Mouse (Mus musculus): ENCODE results near the gene Ppp1r8.

The Ppp1r8 gene

DNA sequence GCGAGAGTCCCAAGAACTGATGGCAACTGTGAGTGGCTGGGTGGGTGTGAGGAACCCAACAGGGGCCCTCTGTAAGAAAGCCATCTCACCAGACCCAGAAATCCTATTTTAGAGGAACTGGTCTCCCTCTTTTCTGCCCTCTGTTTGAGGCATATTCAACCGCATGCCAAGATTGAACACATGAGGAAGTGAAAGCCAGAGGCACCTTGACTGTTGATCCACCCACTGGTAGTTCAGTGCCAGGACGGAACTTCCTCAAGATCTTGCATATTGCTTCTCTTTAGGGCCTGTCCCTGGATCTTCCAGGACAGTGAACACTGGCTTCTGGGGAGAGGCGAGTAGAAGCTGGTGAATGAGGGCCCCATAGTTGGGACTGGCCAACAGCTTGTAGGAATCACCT is 62.7 kb downstream of the Ppp1r8 start:
- peaks cover 58% of the 10 kb centered on the region for H3K36me3 ChIP-seq (ENCODE audit: insufficient read depth, low read length)
- no peaks in the 10 kb centered on the region for H3K9me3 ChIP-seq (ENCODE audit: low read length)
- TF ChIP-seq NANOG (IDR thresholded peaks at IDR 0.05; ENCODE audit: borderline replicate concordance, low read length) (no peak), POU5F1 (IDR thresholded peaks at IDR 0.05; ENCODE audit: borderline replicate concordance, low read length) (no peak), CTCF (conservative IDR thresholded peaks at IDR 0.05; ENCODE audit: low read length) (no peak)
- no peaks in the 10 kb centered on the region for H3K27me3 ChIP-seq (ENCODE audit: insufficient read depth, low read length)
- no peak overlapping the region for H3K4me3 ChIP-seq (replicated peaks; ENCODE audit: low read length)
- peaks cover 48% of the 10 kb centered on the region for H3K4me1 ChIP-seq (replicated peaks; ENCODE audit: low read depth, low read length)

DNA sequence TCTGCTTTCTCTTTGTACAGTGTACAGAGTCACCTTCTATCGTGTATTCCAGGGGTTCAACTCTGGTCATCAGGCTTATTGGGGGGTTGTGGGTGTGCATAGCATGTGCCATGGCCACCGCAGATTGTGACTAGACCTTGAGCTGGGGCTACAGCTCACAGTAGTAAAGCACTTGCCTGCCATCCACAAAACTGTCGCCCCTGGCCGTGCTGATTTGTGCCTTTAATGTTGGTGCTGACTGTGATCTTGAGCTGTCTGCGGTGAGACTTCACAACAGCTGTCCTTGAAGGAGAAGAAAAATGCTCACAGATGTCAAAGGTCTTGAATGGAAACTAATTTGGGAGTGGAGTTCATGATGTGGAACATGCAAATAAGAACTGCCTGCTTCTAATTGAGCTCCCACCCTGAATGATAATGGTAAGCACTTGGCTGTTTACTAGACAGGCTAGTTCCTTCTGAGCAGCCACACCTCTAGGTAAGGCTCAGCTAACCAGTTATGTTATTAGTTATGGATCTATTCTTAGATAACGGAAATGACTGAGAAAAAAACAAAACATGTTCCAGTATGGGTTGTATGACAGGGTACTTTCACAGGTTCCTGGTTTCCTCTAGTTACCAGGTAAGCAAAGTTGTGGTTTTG is 64.3 kb downstream of the Ppp1r8 start:
- peaks cover 75% of the 10 kb centered on the region for H3K36me3 ChIP-seq (ENCODE audit: insufficient read depth, low read length)
- no peak overlapping the region for H3K4me3 ChIP-seq (replicated peaks; ENCODE audit: low read length)
- peaks cover 46% of the 10 kb centered on the region for H3K4me1 ChIP-seq (replicated peaks; ENCODE audit: low read depth, low read length)
- no peaks in the 10 kb centered on the region for H3K9me3 ChIP-seq (ENCODE audit: low read length)
- TF ChIP-seq NANOG (IDR thresholded peaks at IDR 0.05; ENCODE audit: borderline replicate concordance, low read length): no peak
- TF ChIP-seq CTCF (conservative IDR thresholded peaks at IDR 0.05; ENCODE audit: low read length): no peak
- no peak for TF ChIP-seq POU5F1 (IDR thresholded peaks at IDR 0.05; ENCODE audit: borderline replicate concordance, low read length)
- H3K27me3 ChIP-seq (ENCODE audit: insufficient read depth, low read length): no peaks in the 10 kb centered on the region

Measured in E14TG2a.4 (cell line).